Mouse (Mus musculus) brain, adult 2 months (tissue): Measurements from ENCODE around the gene Fbrsl1.

Experiments
- DNase-seq: peaks from one replicate; pipeline ENCODE4 v3.0.0; 2011; ENCODE audit warnings: low read depth, low spot score

Gene Fbrsl1

GRCm38 (mm10) chr5:110415022-110415421 lies 33.3 kb downstream of the Fbrsl1 start:
- no peak for DNase-seq

GRCm38 (mm10) chr5:110413018-110413417 lies 35.3 kb downstream of the Fbrsl1 start:
- DNase-seq = no peak

DNA sequence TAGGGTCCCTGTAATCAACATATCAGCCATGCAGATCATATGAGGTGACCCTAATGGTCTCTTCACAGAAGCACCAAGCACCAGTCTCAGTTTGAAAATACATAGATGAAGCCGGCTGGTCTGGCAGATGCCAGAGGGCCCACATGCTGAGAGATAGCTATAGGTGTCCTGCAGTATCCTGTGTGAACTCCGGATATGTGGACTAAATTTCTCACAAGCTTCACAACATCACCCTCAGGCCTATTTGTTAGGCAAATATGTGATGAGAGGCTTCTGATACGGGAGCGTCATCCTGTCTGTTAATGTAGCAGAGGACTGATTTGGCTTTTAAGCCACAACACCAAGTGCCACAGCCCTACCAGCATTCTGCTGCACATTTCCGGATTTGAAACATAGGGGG lies 37.9 kb downstream of the Fbrsl1 start:
- DNase-seq = peak; percentile 63

DNA sequence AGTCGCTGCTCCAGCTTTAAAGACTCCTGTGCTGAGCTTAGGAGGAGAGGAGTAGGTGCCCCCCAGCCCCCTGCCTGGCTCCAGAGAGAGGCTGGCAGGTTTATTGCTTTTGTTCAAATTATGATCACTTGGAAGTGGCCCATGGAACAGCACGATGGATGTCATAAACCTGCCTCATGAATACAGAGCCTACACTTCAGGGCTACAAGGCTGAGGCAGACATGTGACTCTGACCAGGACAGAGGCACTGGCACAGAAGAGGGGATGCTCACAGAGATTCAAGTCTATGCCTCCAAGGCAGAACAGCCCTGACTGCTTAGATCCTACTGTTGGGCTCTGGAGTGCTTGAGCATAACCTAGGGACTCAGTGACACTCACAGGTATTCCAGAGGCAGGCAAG lies 39.3 kb downstream of the Fbrsl1 start:
- no peak for DNase-seq

GRCm38 (mm10) chr5:110406065-110406714 lies 42.1 kb downstream of the Fbrsl1 start:
- DNase-seq = no peak

GRCm38 (mm10) chr5:110403931-110404330 lies 44.4 kb downstream of the Fbrsl1 start:
- DNase-seq = no peak

DNA sequence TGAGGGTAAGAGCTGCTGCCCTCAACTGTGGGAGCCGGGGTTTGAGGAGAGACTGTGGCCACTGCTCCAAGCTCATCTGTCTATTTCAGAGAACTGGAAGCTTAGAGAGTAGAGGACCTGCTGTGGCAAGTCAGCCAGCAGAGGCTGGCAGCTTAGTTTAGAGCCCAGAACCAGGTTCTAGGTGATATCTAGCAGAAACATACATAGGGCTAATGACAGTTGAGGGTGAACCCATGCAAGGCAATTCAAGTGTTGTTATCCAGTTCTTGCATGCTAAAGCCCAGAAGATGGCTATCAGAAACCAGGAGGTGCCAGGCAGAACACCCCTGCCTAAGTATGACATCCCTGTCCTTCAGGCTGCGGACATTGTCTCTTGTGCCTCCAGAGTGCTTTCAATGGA lies 45.7 kb downstream of the Fbrsl1 start:
- DNase-seq = no peak

DNA sequence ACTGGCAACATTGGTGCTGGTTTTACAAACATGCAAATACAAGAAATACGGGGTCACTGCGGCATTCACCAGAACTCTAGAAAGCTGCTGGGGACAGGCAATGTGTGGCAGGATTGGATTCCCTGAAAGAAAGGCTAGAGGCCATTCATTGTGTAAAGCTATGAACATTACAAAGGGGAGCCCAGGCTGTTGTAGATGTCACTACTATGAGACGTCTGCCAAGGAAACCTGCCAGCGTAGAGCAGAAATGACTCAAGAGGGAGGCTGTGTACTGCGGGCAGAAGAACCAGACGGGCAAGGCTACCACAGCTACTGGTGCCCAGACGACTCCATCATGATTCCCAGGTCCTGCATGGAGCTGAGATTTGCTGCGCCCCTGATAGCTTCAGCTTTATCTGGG lies 47.2 kb downstream of the Fbrsl1 start:
- peak; percentile 71 for DNase-seq

- peak; percentile 85 for DNase-seq
Observed at GRCm38 (mm10) chr5:110395006-110395661, 53.2 kb downstream of the Fbrsl1 start.

DNA sequence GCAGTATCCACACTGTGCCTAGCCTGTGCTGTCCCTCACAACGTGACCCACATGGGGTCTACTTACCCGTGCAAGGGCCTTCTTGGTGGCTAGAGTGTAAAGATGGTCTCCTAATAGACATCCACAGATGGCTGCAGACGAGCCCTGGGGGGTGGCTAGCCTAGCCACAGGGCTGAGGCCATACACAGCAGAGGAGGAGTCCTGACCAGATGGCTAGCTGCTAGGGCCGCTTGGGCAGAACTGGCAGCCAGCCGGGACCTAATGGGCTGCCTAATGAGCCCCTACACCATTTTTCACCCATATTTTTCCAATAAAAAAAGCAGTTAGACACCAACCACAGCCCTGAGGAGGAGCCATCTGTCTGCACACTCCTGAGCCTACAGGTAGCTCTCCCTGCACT lies 55.6 kb downstream of the Fbrsl1 start:
- peak; percentile 84 for DNase-seq

DNA sequence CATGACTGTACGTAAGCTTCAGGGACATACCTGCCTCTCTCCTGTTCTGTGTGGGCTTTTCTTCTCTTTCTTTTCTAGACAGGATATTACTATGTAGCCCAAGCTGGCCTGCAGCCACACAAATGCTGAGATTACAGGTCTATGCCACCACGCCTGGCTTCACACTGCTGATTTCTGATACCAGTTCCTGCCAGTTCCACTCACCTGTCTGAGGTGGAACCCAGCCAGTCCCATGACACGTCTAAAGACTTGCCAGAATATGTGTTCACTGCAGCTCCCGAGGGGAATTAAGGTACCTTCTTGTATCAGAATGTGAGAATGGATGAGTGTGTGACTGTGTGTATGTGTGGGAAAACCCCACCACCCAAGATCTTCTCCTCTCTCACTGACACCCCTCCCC lies 57.7 kb downstream of the Fbrsl1 start:
- DNase-seq = peak; percentile 79

GRCm38 (mm10) chr5:110387332-110387731 lies 61.0 kb downstream of the Fbrsl1 start:
- DNase-seq = no peak

DNA sequence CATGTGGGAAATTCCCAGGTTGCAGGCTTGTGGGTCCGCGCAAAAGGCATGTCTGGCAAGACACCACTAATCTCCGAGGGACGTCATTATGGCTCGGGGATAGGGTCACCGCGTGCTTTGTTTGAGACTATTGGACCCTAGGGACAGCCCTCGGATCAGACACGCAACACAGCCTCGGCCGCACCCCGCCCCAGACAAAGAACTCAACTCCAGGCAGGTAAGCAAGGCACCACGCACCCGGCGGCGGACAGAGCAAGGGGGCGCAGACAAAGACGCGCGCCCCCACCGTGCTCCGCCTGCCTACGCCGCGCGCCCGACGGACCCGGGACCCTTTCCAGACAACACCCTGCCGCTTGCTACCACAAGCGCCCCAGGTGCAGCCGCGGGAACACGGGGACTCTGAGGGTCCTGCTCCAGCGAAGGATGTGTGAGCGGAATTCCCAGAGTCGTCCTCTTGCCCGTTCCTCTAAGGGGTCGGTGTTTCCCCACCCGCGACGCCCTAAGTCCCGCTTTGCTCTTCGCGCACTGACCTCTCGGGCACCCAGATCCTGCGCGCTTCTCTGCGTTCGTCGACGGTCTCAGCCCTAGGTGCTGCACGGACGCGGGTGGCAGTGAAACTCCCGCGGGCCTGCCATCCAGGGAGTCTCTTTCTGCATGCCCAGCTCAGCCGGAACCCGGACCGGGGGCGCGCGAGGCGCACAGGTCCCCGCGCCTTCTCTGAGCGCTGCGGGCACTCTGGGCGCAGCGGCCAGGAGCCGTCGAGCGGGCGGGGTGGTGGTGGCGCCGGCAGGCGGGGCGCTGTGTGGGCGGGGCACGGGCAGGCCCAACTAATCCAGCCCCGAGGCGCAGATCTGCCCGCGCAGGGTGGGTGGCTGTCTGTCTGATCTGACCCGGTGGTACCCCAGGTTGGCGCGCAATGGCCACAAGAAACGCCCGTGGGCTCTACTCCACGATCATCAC lies 61.7 kb downstream of the Fbrsl1 start:
- DNase-seq = peak; percentile 73

- no peak for DNase-seq
Observed at GRCm38 (mm10) chr5:110385263-110385662, 63.0 kb downstream of the Fbrsl1 start.

GRCm38 (mm10) chr5:110384491-110384890 lies 63.8 kb downstream of the Fbrsl1 start:
- DNase-seq = peak; percentile 36

DNA sequence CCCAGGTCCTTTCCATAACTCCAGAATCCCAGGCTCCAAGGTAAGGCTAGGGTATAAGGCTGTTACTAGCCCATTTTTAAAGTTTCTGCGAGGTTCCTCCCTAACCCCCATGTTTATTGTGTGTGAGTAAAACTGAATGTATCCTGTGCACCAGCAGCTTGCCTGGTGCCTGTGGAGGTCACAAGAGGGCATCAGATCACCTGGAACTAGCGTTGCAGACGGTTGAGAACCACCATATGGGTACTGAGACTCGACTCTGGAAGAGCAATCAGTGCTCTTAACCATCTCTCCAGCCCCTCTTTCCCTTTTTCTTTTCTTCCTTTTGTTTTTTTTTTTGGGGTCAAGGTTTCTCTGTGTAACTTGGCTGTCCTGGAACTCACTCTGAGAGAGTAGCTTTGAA lies 68.5 kb downstream of the Fbrsl1 start:
- DNase-seq = no peak

GRCm38 (mm10) chr5:110379086-110379485 lies 69.2 kb downstream of the Fbrsl1 start:
- DNase-seq = no peak

- peak; percentile 73 for DNase-seq
Observed at GRCm38 (mm10) chr5:110378181-110378583, 70.1 kb downstream of the Fbrsl1 start.

- DNase-seq = peak; percentile 85
Observed at GRCm38 (mm10) chr5:110376802-110377433, 71.4 kb downstream of the Fbrsl1 start.

- DNase-seq = peak; percentile 34
Observed at GRCm38 (mm10) chr5:110363822-110364545, 84.3 kb downstream of the Fbrsl1 start.

- peak; percentile 83 for DNase-seq
Observed at GRCm38 (mm10) chr5:110363179-110363821, 85.0 kb downstream of the Fbrsl1 start.
